39 mouse cellular contexts compared by ENCODE assay signal in the genomic region with DNA sequence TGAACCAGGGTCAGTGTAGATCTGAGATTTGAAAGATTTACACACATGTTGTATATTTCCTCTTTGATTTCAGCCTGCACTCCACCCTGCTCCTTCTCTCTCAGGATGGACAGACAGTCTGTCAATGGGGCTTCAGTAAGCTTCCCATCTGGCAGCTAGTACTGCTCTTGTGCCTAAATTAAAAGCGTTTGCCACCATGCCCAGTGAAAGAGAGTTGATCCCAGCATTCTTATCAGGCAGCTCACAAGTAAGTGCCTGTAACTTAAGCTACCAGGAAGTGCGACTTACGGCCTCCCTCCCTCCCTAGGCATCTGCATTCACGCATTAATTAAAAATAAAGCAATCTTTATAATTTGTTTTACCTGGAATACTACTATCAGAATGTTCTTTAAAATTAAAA. TPM values are rescaled to one million over a fixed set of nuclear protein-coding genes. Genes with fewer than 3 reads are reported as not detected.
DNase-seq lines count a peak whose midpoint lies in the region; ATAC-seq lines count a peak whose summit lies in the region.
"Had no signal": no experiment of that assay in that cellular context is flagged by ENCODE, and none has a peak within 500 bp of the region (broad histone marks: within the 10 kb centered on the region; RNA-seq: fewer than 3 reads in every experiment).

No protein-coding gene starts in this region.

- no peak overlapping the region for H3K9ac ChIP-seq in midbrain, embryonic 11.5 days (ENCODE audit: low read length)
- H3K9ac ChIP-seq in midbrain, embryonic 13.5 days (replicated peaks): no peak overlapping the region
- H3K9ac ChIP-seq in heart, embryonic 14.5 days (ENCODE audit: low read length): peak overlapping the region; percentile 21; the same call in 1 of the 2 replicates
- H3K9ac ChIP-seq: embryonic facial prominence, embryonic 13.5 days; forebrain, embryonic 15.5 days; intestine, embryonic 15.5 days; limb, embryonic 12.5 days; liver, embryonic 15.5 days; lung, embryonic 15.5 days; neural tube, embryonic 12.5 days had no signal

- no peak overlapping the region for H3K4me3 ChIP-seq in midbrain, embryonic 11.5 days (ENCODE audit: low read depth, low read length)
- no peak overlapping the region for H3K4me3 ChIP-seq in midbrain, embryonic 13.5 days (replicated peaks)
- H3K4me3 ChIP-seq in heart, embryonic 14.5 days (ENCODE audit: control insufficient read depth in 1 of 2, insufficient read depth in 1 of 2, low read depth in 1 of 2, low read length in 2 of 2): no peak overlapping the region
- no peak overlapping the region for H3K4me3 ChIP-seq in embryonic facial prominence, embryonic 10.5 days
- H3K4me3 ChIP-seq: embryonic facial prominence, embryonic 13.5 days; forebrain, embryonic 10.5 days; forebrain, embryonic 15.5 days; hindbrain, embryonic 10.5 days; intestine, embryonic 15.5 days; limb, embryonic 12.5 days; liver, embryonic 15.5 days; lung, embryonic 15.5 days; midbrain, embryonic 10.5 days; myocyte; neural tube, embryonic 12.5 days had no signal

- peak; percentile 54 to 59 for DNase-seq in heart, adult 18-20 months
- DNase-seq in heart, postnatal 4 days: no peak
- peak; percentile 33 for DNase-seq in midbrain, embryonic 11.5 days (ENCODE audit: low spot score, missing footprints)
- no peak for DNase-seq in embryonic facial prominence, embryonic 10.5 days (ENCODE audit: low spot score)
- DNase-seq: adrenal gland, adult 8-10 months; cerebellum, adult 11 months; cerebellum, adult 9-11 months; embryo, embryonic 11 days; gastrocnemius, postnatal 14 days; kidney, adult 8-10 months; right cerebral cortex, adult 18-20 months; spleen, adult 18-20 months; thymus, postnatal 14 days had no signal

- no peaks in the 10 kb centered on the region for H3K9me3 ChIP-seq in midbrain, embryonic 11.5 days (ENCODE audit: control insufficient read depth, low read length)
- no peaks in the 10 kb centered on the region for H3K9me3 ChIP-seq in midbrain, embryonic 13.5 days
- no peaks in the 10 kb centered on the region for H3K9me3 ChIP-seq in heart, embryonic 14.5 days (ENCODE audit: control insufficient read depth, low read length)
- H3K9me3 ChIP-seq in embryonic facial prominence, embryonic 10.5 days: no peaks in the 10 kb centered on the region
- H3K9me3 ChIP-seq: embryonic facial prominence, embryonic 13.5 days; forebrain, embryonic 10.5 days; forebrain, embryonic 15.5 days; hindbrain, embryonic 10.5 days; intestine, embryonic 15.5 days; limb, embryonic 12.5 days; liver, embryonic 15.5 days; lung, embryonic 15.5 days; midbrain, embryonic 10.5 days; neural tube, embryonic 12.5 days had no signal

- peaks cover 10% of the 10 kb centered on the region for H3K4me1 ChIP-seq in midbrain, embryonic 11.5 days (ENCODE audit: control insufficient read depth, insufficient read depth, low read length)
- peaks cover 31% of the 10 kb centered on the region for H3K4me1 ChIP-seq in midbrain, embryonic 13.5 days (replicated peaks)
- H3K4me1 ChIP-seq in heart, embryonic 14.5 days (ENCODE audit: control insufficient read depth in 2 of 2, insufficient read depth in 2 of 2, low read length in 2 of 2): peaks cover 4 to 30% of the 10 kb centered on the region in 2 experiments
- peaks cover 18% of the 10 kb centered on the region for H3K4me1 ChIP-seq in embryonic facial prominence, embryonic 10.5 days

- H3K27ac ChIP-seq in midbrain, embryonic 11.5 days (ENCODE audit: low read depth, low read length): no peak overlapping the region
- H3K27ac ChIP-seq in midbrain, embryonic 13.5 days: no peak overlapping the region
- H3K27ac ChIP-seq in heart, embryonic 14.5 days (replicated peaks in 1 of 2; ENCODE audit: control insufficient read depth in 1 of 2, insufficient read depth in 1 of 2, low read depth in 2 of 2, low read length in 2 of 2): peak overlapping the region in 1 of 2 experiments; percentile 37; a peak in 1 of 4 replicates
- H3K27ac ChIP-seq in embryonic facial prominence, embryonic 10.5 days (replicated peaks): no peak overlapping the region
- H3K27ac ChIP-seq: embryonic facial prominence, embryonic 13.5 days; forebrain, embryonic 10.5 days; forebrain, embryonic 15.5 days; hindbrain, embryonic 10.5 days; hindbrain, postnatal 0 days; intestine, embryonic 15.5 days; kidney, postnatal 0 days; limb, embryonic 12.5 days; liver, embryonic 15.5 days; lung, embryonic 15.5 days; midbrain, embryonic 10.5 days; neural tube, embryonic 12.5 days had no signal

- H3K36me3 ChIP-seq in midbrain, embryonic 11.5 days (ENCODE audit: control insufficient read depth, insufficient read depth, low read length): 0 out of 2 replicates have a peak, but pooled peaks cover 2% of the 10 kb centered on the region
- 0 out of 2 replicates have a peak, but pooled peaks cover 4% of the 10 kb centered on the region for H3K36me3 ChIP-seq in midbrain, embryonic 13.5 days
- 0 out of 2 replicates have a peak, but pooled peaks cover 9% of the 10 kb centered on the region for H3K36me3 ChIP-seq in heart, embryonic 14.5 days (ENCODE audit: control insufficient read depth, insufficient read depth, low read length)
- H3K36me3 ChIP-seq in embryonic facial prominence, embryonic 10.5 days (replicated peaks): peaks cover 29% of the 10 kb centered on the region
- H3K36me3 ChIP-seq: intestine, embryonic 15.5 days had no signal

- WGBS in midbrain, embryonic 11.5 days: 83% methylated on average over 4 of the region's 4 CpGs
- 79% methylated on average over 4 of the region's 4 CpGs for WGBS in midbrain, embryonic 13.5 days
- WGBS in heart, embryonic 14.5 days: 37% methylated on average over 4 of the region's 4 CpGs
- 65% methylated on average over 4 of the region's 4 CpGs for WGBS in embryonic facial prominence, embryonic 10.5 days

- no peak for ATAC-seq in midbrain, embryonic 11.5 days (ENCODE audit: low FRiP score)
- no peak for ATAC-seq in midbrain, embryonic 13.5 days
- no peak for ATAC-seq in heart, embryonic 14.5 days (ENCODE audit: insufficient number of reproducible peaks, insufficient read depth, low FRiP score, low read depth)
- no peak for ATAC-seq in cerebellum, adult (ENCODE audit: insufficient number of reproducible peaks, low FRiP score, low TSS enrichment)
- ATAC-seq: activated CD4-positive, CD25-positive, alpha-beta regulatory T cell, adult 4 months; CD4-positive, CD25-positive, alpha-beta regulatory T cell, adult 4 months; forebrain, embryonic 15.5 days; hindbrain, postnatal 0 days; intestine, embryonic 15.5 days had no signal

- no peak overlapping the region for H3K4me2 ChIP-seq in midbrain, embryonic 11.5 days
- no peak overlapping the region for H3K4me2 ChIP-seq in midbrain, embryonic 13.5 days (replicated peaks)
- H3K4me2 ChIP-seq in heart, embryonic 14.5 days (ENCODE audit: low read length): no peak overlapping the region
- H3K4me2 ChIP-seq: embryonic facial prominence, embryonic 13.5 days; forebrain, embryonic 15.5 days; intestine, embryonic 15.5 days; limb, embryonic 12.5 days; liver, embryonic 15.5 days; lung, embryonic 15.5 days; neural tube, embryonic 12.5 days had no signal

- H3K27me3 ChIP-seq in midbrain, embryonic 11.5 days (ENCODE audit: control insufficient read depth, insufficient read depth, low read length): no peaks in the 10 kb centered on the region
- H3K27me3 ChIP-seq in midbrain, embryonic 13.5 days: no peaks in the 10 kb centered on the region
- no peaks in the 10 kb centered on the region for H3K27me3 ChIP-seq in heart, embryonic 14.5 days (ENCODE audit: control insufficient read depth, insufficient read depth, low read length)
- no peaks in the 10 kb centered on the region for H3K27me3 ChIP-seq in embryonic facial prominence, embryonic 10.5 days (replicated peaks; ENCODE audit: low read depth, poor library complexity, severe bottlenecking)
- H3K27me3 ChIP-seq: embryonic facial prominence, embryonic 13.5 days; forebrain, embryonic 15.5 days; intestine, embryonic 15.5 days; limb, embryonic 12.5 days; liver, embryonic 15.5 days; lung, embryonic 15.5 days; neural tube, embryonic 12.5 days had no signal

RNA-seq across cellular contexts. Expression of gene Gm5129, which starts 5.4 kb away (rescaled TPM):
- total RNA-seq in heart, adult 18-20 months (2021): 1 to 10 TPM in 1 of 2 experiments, not detected in 1; 1.3 TPM
- not detected for total RNA-seq in heart, postnatal 4 days (2021)
- not detected in 2 replicates for polyA plus RNA-seq in midbrain, embryonic 11.5 days (2014; fragmentation: Nextera tagmentation; extraction: Ambion mirVana)
- not detected in 2 replicates for polyA plus RNA-seq in midbrain, embryonic 13.5 days (2015; fragmentation: Nextera tagmentation; extraction: Ambion mirVana)
- polyA plus RNA-seq in heart, embryonic 14.5 days (2014; fragmentation: Nextera tagmentation; extraction: Ambion mirVana): not detected in 2 replicates
- polyA plus RNA-seq in embryonic facial prominence, embryonic 10.5 days (2016; fragmentation: Nextera tagmentation; extraction: Ambion mirVana): not detected in 2 replicates
- total RNA-seq: gastrocnemius, postnatal 14 days; hindbrain, postnatal 0 days; layer of hippocampus, postnatal 10 days; left cerebral cortex, adult 18-20 months; liver, adult 2 months; midbrain, postnatal 0 days had no signal
- polyA plus RNA-seq: activated CD4-positive, CD25-positive, alpha-beta regulatory T cell, adult 4 months; embryonic facial prominence, embryonic 13.5 days; forebrain, embryonic 10.5 days; forebrain, embryonic 15.5 days; frontal cortex, adult 2 months; hindbrain, embryonic 10.5 days; hindbrain, postnatal 0 days; intestine, embryonic 15.5 days; kidney, postnatal 0 days; large intestine, adult 2 months; limb, embryonic 12.5 days; liver, adult 2 months; liver, embryonic 15.5 days; lung, embryonic 15.5 days; midbrain, embryonic 10.5 days; midbrain, postnatal 0 days; neural tube, embryonic 12.5 days; stomach, embryonic 16.5 days; urinary bladder, adult 2 months had no signal

RNA-seq across cellular contexts. Expression of gene Dnajb6, which starts 5.6 kb away (rescaled TPM):
- 10 to 100 TPM; 72.3 to 75.7 TPM for total RNA-seq in heart, adult 18-20 months (2021)
- total RNA-seq in heart, postnatal 4 days (2021): 10 to 100 TPM; 73.3 to 79.0 TPM
- polyA plus RNA-seq in midbrain, embryonic 11.5 days (2014; fragmentation: Nextera tagmentation; extraction: Ambion mirVana): 247 and 262 TPM in 2 replicates
- 299 and 342 TPM in 2 replicates for polyA plus RNA-seq in midbrain, embryonic 13.5 days (2015; fragmentation: Nextera tagmentation; extraction: Ambion mirVana)
- polyA plus RNA-seq in heart, embryonic 14.5 days (2014; fragmentation: Nextera tagmentation; extraction: Ambion mirVana): 85.5 and 90.0 TPM in 2 replicates
- 173 and 181 TPM in 2 replicates for polyA plus RNA-seq in embryonic facial prominence, embryonic 10.5 days (2016; fragmentation: Nextera tagmentation; extraction: Ambion mirVana)

Comparison
In these comparisons a context has a peak if more than half of its experiments do, and no peak if none do; other contexts are left out.
1. DNase-seq: peak in heart, adult 18-20 months (2 of 2) and midbrain, embryonic 11.5 days (single experiment); none in heart, postnatal 4 days (single experiment) and embryonic facial prominence, embryonic 10.5 days (single experiment).